In the genomic region with DNA sequence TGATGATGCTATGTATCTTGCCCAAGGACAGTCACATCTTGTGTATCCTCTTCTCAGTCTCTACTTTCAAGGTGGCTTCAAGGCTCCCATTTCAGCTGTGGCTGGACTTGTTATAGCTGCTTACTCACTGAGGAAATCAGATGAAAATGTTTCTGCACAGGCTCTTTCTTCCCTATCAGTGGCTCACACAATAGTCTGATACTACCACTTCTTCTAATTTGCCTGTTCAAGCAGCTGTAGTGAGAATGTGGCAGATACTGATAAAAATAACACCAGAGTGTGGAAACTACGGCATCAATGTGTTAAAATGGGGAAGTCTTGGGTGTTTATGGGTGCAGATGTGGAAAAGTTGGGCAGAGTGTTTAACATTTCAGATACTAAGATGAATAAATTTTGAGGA, we compare ENCODE assay signal across 16 mouse cellular contexts.
A peak's percentile ranks its signal among the peaks of the same experiment; 100 is the strongest.
DNase-seq lines count a peak whose midpoint lies in the region; ATAC-seq lines count a peak whose summit lies in the region.
"Had no signal": no experiment of that assay in that cellular context is flagged by ENCODE, and none has a peak within 500 bp of the region (broad histone marks: within the 10 kb centered on the region; RNA-seq: fewer than 3 reads in every experiment).

No protein-coding gene starts in this region.

- H3K27ac ChIP-seq in heart, embryonic 12.5 days (ENCODE audit: poor library complexity, severe bottlenecking), result no peak overlapping the region
- H3K27ac ChIP-seq in liver, embryonic 13.5 days, result peak overlapping the region; percentile 56
- no peak overlapping the region for H3K27ac ChIP-seq in kidney, embryonic 14.5 days (ENCODE audit: low read depth, low read length)
- H3K27ac ChIP-seq: hindbrain, postnatal 0 days; kidney, embryonic 15.5 days; midbrain, embryonic 10.5 days had no signal

- intact Hi-C loops in heart, postnatal 25 days (cut with DNase I), result no loop called here

- no peak overlapping the region for H3K4me2 ChIP-seq in heart, embryonic 12.5 days
- peak overlapping the region; percentile 28 for H3K4me2 ChIP-seq in liver, embryonic 13.5 days
- H3K4me2 ChIP-seq in kidney, embryonic 14.5 days (replicated peaks; ENCODE audit: low read depth, low read length), result no peak overlapping the region
- H3K4me2 ChIP-seq: kidney, embryonic 15.5 days had no signal

- 40% methylated on average over 1 of the region's 1 CpGs for WGBS in heart, embryonic 12.5 days
- WGBS in liver, embryonic 13.5 days (ENCODE audit: insufficient replicate concordance), result 18% methylated on average over 1 of the region's 1 CpGs
- WGBS in kidney, embryonic 14.5 days, result 88% methylated on average over 1 of the region's 1 CpGs

- H3K36me3 ChIP-seq in heart, embryonic 12.5 days, result no peaks in the 10 kb centered on the region
- peaks cover 14% of the 10 kb centered on the region; the same call in 1 of the 2 replicates for H3K36me3 ChIP-seq in liver, embryonic 13.5 days
- no peaks in the 10 kb centered on the region for H3K36me3 ChIP-seq in kidney, embryonic 14.5 days (ENCODE audit: control insufficient read depth, insufficient read depth, low read length)
- H3K36me3 ChIP-seq: kidney, embryonic 15.5 days; midbrain, embryonic 10.5 days had no signal

- no peaks in the 10 kb centered on the region for H3K9me3 ChIP-seq in heart, embryonic 12.5 days (replicated peaks)
- H3K9me3 ChIP-seq in liver, embryonic 13.5 days (replicated peaks), result no peaks in the 10 kb centered on the region; the same call in 1 of the 2 replicates
- H3K9me3 ChIP-seq in kidney, embryonic 14.5 days (ENCODE audit: control insufficient read depth, low read length), result no peaks in the 10 kb centered on the region
- H3K9me3 ChIP-seq: kidney, embryonic 15.5 days; midbrain, embryonic 10.5 days had no signal

- no peaks in the 10 kb centered on the region for H3K27me3 ChIP-seq in heart, embryonic 12.5 days (replicated peaks)
- no peaks in the 10 kb centered on the region for H3K27me3 ChIP-seq in liver, embryonic 13.5 days
- no peaks in the 10 kb centered on the region for H3K27me3 ChIP-seq in kidney, embryonic 14.5 days (ENCODE audit: control insufficient read depth, insufficient read depth, low read length)
- H3K27me3 ChIP-seq: kidney, embryonic 15.5 days had no signal

- H3K4me3 ChIP-seq in heart, embryonic 12.5 days, result no peak overlapping the region
- peak overlapping the region; percentile 17; the same call in 1 of the 2 replicates for H3K4me3 ChIP-seq in liver, embryonic 13.5 days (replicated peaks)
- H3K4me3 ChIP-seq in kidney, embryonic 14.5 days (ENCODE audit: low read length), result no peak overlapping the region
- H3K4me3 ChIP-seq: kidney, embryonic 15.5 days; midbrain, embryonic 10.5 days had no signal

- peak; percentile 55; the same call in 1 of the 2 replicates for ATAC-seq in heart, embryonic 12.5 days (ENCODE audit: insufficient number of reproducible peaks, low FRiP score)
- peak; percentile 99 for ATAC-seq in liver, embryonic 13.5 days (ENCODE audit: low read depth)
- ATAC-seq in kidney, embryonic 14.5 days (ENCODE audit: low FRiP score, low TSS enrichment), result no peak
- ATAC-seq: activated CD4-positive, CD25-positive, alpha-beta regulatory T cell, adult 4 months; hindbrain, postnatal 0 days had no signal

- H3K9ac ChIP-seq in heart, embryonic 12.5 days, result no peak overlapping the region
- H3K9ac ChIP-seq in liver, embryonic 13.5 days, result no peak overlapping the region
- no peak overlapping the region for H3K9ac ChIP-seq in kidney, embryonic 14.5 days (ENCODE audit: low read depth, low read length)
- H3K9ac ChIP-seq: kidney, embryonic 15.5 days had no signal

- H3K4me1 ChIP-seq in heart, embryonic 12.5 days (replicated peaks), result no peaks in the 10 kb centered on the region
- peaks cover 9% of the 10 kb centered on the region for H3K4me1 ChIP-seq in liver, embryonic 13.5 days (replicated peaks)
- no peaks in the 10 kb centered on the region for H3K4me1 ChIP-seq in kidney, embryonic 14.5 days (ENCODE audit: control insufficient read depth, insufficient read depth, low read length)
- H3K4me1 ChIP-seq: midbrain, embryonic 10.5 days had no signal

- DNase-seq in heart, postnatal 25 days (ENCODE audit: low spot score), result no peak
- DNase-seq in c-Kit-positive CD71-positive TER-119-positive erythroid progenitor cells, embryonic 14.5 days (ENCODE audit: low spot score), result peak; percentile 82
- peak; percentile 62 for DNase-seq in liver, embryonic 13.5 days
- peak; percentile 3 for DNase-seq in skeletal muscle tissue, adult 2 months (ENCODE audit: low read depth, low spot score)
- DNase-seq in urinary bladder, postnatal 10 days (ENCODE audit: low spot score), result no peak
- DNase-seq in gastrocnemius, adult 18-20 months (ENCODE audit: low spot score), result no peak
- DNase-seq: B cell, adult 2 months; cerebellum, adult 2 months; embryo, embryonic 11 days; thymus, postnatal 4 days had no signal

Comparison
In these comparisons a context has a peak if more than half of its experiments do, and no peak if none do; other contexts are left out.
1. DNase-seq: peak in c-Kit-positive CD71-positive TER-119-positive erythroid progenitor cells, embryonic 14.5 days (single experiment), liver, embryonic 13.5 days (single experiment) and skeletal muscle tissue, adult 2 months (single experiment); none in heart, postnatal 25 days (single experiment), urinary bladder, postnatal 10 days (single experiment) and gastrocnemius, adult 18-20 months (single experiment).